Mouse (Mus musculus): Measurements from ENCODE around the gene Zc3h10.
"Not testable (repeated sequence)": the region's sequence is repeated elsewhere in the genome, so short reads cannot be mapped to it uniquely, and the experiment has no call there.

Zc3h10 gene

DNA sequence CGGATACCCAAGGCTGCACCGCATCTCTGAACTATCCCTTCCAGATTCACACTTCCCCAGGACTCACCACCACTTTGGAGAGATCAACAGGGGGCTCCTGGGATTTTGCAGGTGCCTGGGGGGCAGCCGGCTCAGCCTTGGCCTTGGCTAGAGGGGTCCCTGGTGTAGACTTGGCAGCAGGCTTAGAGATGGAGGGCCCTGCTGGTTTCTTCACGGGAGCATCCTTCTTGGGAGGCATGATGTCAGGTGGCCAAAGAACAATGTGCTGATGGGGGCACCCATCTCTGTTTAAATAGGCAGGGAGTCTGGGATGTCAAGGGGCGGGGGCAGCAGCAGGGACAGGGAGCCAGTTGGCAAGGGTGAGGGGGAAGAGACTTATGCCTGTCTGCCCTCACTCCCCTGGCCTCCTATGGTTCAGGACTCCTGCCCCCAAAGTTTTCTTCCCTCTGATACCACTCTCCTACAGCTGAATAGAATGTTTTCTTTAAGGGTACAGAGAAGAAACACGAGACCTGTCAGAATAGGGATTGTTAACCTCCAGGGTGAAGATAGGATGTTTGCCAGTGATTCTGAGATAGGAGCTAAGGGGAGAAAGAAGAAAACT, 50.3 kb downstream of the Zc3h10 start:
- DNase-seq (ENCODE audit: low spot score in 2 of 2) = peak in 1 of 2 experiments; percentile 62

DNA sequence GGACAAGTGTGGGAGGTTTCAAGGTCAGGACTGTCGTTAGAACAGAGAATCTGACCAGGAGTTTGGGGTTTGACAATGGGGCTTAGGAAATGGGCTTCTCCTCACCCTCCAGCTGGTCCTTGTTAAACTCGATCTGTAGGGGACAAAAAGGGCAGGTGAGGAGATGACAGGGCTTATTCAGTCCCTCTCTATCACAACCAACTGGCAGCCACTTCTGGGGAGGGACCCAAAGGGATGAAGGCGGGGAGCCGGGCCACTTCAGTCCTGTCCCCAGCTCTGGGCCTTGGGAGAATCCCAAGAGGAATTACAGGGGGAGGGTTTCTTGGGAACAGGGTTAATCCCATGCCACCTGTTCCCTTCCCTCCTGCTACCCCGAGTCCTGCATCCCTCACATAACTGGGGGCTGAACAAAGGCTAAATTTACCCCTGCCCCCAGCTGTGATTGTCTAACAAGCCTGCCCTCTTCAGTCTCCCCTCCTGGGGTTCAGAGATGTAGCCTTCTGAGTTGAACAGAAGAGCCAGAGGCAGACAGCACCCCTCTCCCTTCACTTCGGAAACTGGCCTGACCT, 51.0 kb downstream of the Zc3h10 start:
- no peak for DNase-seq (ENCODE audit: low spot score in 2 of 2)

DNA sequence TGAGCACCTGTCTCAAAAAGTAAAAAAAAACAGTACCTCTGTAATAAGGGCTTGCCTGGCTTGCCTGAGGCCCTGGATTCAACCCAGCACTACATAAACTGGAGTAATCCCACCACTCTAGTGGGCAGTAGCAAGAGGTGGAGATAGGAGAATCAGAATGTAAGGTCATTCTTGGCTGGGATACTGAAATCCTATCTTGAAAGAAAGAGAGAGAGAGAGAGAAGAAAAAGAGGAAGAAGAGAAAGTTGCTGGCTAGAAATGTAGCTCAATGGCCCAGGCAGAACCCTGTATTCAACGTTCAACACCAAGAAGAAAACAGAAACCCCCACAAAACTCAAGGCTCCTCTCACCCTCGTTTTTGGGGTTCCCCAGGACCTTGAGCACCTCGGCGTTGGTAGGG, 51.7 kb downstream of the Zc3h10 start:
- no peak for DNase-seq (ENCODE audit: low spot score in 2 of 2)

DNA sequence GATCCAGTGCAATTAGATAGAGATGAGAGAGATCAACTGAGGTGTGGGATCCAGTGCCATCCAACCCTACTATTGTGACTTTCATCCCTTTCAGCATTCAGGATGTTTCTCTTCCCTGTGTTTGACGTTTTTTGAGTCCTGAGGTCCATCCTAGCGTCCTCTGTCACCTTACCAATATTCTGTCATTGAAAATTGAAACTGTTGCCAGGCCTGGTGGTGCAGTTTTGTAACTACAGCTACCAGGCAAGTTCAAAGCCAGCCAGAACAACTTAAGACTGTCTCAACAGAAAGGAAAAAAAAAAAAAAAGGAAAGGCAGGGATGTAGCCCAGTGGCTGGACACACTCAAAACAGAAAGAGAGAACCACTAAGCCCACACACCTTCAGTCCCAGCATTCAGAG, 52.3 kb downstream of the Zc3h10 start:
- no peak for DNase-seq (ENCODE audit: low spot score in 2 of 2)

DNA sequence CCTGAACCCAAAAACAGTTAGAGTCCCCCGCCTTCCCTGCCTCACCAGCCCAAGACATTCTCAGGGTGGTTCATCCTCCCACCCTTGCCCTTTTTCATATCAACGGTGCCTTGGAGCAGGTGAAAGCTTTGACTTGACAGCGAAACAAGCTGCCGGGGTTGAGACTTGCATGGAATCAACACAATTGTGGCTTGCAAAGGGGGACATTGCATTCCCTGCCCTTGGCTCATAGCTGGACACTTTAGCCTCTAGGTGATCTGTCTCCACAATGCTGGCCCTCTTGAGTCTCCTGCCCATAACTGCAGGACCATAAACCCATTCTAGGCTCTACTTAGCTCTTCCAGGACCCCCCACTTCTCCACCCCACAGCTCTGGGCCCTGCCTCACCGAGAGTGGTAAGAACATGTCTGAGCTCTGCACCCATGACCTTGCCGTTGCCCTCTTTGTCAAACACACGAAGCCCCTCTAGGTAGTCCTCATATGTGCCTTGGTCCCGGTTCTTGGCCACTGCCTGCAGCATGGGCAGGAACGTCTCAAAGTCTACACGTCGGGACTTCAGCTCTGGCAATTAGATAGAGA, 52.8 kb downstream of the Zc3h10 start:
- DNase-seq (ENCODE audit: low spot score in 2 of 2) = no peak

DNA sequence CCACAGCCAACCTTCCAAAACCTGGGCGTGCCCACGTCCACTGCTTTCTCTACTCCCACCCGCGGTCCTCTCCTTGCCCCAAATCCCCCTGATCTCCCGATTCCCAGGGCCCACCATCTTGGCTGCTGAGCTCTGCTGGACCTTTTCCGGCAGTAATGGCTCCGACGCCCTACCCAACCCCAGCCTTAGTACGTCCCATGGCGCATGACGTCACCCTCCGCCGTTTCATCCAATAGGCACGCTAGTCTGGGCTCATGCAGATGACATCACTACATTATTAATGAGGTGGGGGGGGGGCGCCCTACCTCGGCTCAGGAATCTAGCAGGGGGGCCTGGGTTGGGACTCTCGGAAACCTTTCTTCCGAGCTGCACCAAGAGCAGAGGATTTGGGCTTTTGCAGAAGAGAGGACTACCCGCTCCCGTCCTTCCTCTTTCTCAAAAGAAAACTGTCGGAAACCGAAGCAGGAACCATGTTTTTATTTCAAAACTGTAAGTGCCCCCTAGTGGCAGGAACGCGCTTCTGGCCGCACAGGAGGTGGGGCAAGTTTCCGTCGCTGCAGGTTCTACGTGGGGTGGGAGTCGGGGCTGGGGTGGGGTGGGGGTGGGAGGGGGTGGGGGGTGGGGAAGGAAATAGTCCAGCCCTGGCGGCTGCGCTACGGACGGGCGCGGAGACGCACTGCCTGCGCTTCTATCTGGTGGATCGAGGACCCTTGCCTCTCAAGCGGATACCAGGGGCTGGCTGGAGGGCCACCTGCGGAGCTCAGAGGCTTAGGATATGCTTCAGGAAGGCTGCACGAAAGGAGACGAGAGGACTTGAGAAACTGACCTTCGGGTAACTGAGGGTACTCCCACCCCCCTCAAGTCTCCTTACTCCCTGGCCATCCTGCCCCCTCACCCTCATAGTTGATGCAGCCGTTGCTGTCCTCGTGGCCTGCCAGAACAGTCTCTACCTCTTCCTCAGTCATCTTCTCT, 53.6 kb downstream of the Zc3h10 start, which contains the start of gene Myl6:
Gene Myl6, minus strand, starts transcription at position 451 of the 972 bp plus-strand sequence.
- DNase-seq (ENCODE audit: low spot score in 2 of 2) = peak; percentile 97 to 98

DNA sequence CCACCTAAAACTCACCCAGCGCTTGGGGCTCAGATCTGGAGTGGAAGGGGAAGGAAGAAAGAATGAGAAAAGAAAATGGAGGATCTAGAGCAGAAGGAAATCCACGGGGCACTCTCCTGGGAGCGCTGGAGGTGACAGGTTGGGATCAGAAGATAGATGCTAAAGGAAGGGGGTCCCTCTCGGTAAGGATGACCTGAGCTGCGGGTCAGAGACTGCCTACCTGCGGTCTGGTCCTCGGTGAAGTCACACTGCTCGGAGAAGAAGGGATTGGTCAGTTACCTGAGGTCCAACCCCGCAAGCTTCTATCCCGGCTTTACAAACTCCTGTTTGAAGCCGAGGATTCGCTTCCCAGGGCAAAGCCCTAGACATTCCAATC, 54.3 kb downstream of the Zc3h10 start:
- peak in 1 of 2 experiments; percentile 72 for DNase-seq (ENCODE audit: low spot score in 2 of 2)

DNA sequence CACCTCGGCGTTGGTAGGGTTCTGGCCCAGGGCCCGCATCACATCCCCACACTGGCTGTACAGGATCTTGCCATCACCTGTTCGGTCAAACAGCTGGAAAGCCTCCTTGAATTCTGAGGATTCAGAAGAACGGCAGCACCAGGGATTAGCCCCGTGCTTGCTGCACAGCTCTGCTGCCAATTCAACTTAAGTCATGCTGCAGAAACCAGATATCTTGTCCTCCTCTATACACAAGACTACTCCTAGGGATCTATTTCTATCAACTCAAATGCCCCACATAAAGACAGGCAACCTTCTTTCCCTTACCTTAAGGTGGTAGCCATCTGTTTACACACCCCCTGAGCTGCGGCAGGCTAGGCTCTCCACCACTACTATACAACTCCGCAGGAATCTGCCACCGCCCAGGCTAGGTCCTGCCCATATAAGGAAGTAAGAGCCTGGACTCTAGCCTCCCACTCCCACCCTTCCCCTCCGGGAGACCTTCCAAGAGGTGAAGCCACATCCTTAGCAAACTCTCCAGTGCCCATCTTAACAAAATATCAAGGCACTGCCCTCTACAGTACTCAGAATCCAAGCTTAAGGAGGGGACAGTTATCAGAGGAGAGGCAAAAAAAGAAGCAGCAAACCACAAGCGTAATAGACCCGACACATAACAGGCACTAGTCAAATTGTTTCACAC, 54.8 kb downstream of the Zc3h10 start:
- peak; percentile 45 to 77 for DNase-seq (ENCODE audit: low spot score in 2 of 2)

DNA sequence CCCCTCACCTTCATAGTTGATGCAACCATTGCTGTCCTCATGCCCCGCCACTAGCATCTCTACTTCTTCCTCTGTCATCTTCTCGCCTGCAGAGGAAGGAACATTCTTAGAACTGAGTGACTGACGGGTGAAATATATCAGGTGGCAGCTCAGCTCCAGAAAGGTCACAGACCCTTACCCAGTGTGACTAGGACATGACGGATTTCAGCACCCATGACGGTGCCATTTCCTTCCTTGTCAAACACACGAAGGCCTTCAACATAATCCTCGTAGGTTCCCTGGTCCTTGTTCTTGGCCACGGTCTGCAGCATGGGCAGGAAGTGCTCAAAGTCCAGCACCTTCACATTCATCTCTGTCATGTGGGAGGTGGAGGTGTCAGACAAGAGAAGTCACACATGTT, 55.5 kb downstream of the Zc3h10 start:
- not testable (repeated sequence) for DNase-seq (ENCODE audit: low spot score in 2 of 2)

All from spleen, postnatal 4 days (tissue).